Mouse (Mus musculus) limb, embryonic 11.5 days (tissue): ENCODE data around the gene Gm10577. TPM values are rescaled to one million over a fixed set of nuclear protein-coding genes. Genes with fewer than 3 reads are reported as not detected.

Source experiments
- ATAC-seq: fragments of 200-750 bp; cut with Nextera tagmentation; 2 replicates; pipeline ENCODE4 v1.8.0; 2017; ENCODE audit warnings: low read depth; ENCODE audit not compliant: insufficient number of reproducible peaks, low FRiP score, low TSS enrichment
- DNase-seq: peaks from one replicate; pipeline ENCODE4 v3.0.0-alpha.2; 2015; ENCODE audit warnings: low spot score
- H3K27ac ChIP-seq: fragments of 300-500 bp; sonication (generic); replicated peaks from 2 replicates; pipeline ENCODE4 v1.5.1; 2014; ENCODE audit warnings: low read depth, mild to moderate bottlenecking, low read length
- H3K27me3 ChIP-seq: fragments of 300-500 bp; sonication (generic); 2 replicates; pipeline ENCODE4 v1.6.1; 2014; ENCODE audit warnings: mild to moderate bottlenecking, low read length, mixed read lengths; ENCODE audit not compliant: control insufficient read depth, insufficient read depth
- H3K36me3 ChIP-seq: fragments of 300-500 bp; sonication (generic); 2 replicates; pipeline ENCODE4 v1.6.1; 2014; ENCODE audit warnings: mild to moderate bottlenecking, low read length, moderate library complexity, mixed read lengths; ENCODE audit not compliant: control insufficient read depth, insufficient read depth
- H3K4me1 ChIP-seq: fragments of 300-500 bp; sonication (generic); 2 replicates; pipeline ENCODE4 v1.6.1; 2014; ENCODE audit warnings: low read length, mixed read lengths; ENCODE audit not compliant: control insufficient read depth, insufficient read depth
- H3K4me2 ChIP-seq: fragments of 300-500 bp; sonication (generic); 2 replicates; pipeline ENCODE4 v1.6.1; 2014; ENCODE audit warnings: low read depth, mild to moderate bottlenecking, moderate library complexity; ENCODE audit not compliant: severe bottlenecking
- H3K4me3 ChIP-seq: fragments of 300-500 bp; sonication (generic); 2 replicates; pipeline ENCODE4 v1.5.1; 2014; ENCODE audit warnings: low read depth, low read length
- H3K9ac ChIP-seq: fragments of 300-500 bp; sonication (generic); 2 replicates; pipeline ENCODE4 v1.6.1; 2014; ENCODE audit warnings: mild to moderate bottlenecking, low read length
- H3K9me3 ChIP-seq: fragments of 300-500 bp; sonication (generic); 2 replicates; pipeline ENCODE4 v1.6.1; 2016; ENCODE audit warnings: low read length; ENCODE audit not compliant: control insufficient read depth
- WGBS: fragments of 180-500 bp; shearing (Covaris S2); extraction: QIAGEN DNeasy Blood & Tissue Kit; methylation state at CpG from one replicate; pipeline ENCODE4 v1.1.7; 2014; 5-methylcytosine and 5-hydroxymethylcytosine counted together
- polyA plus RNA-seq: library from polyadenylated mRNA; unstranded; fragments of >200 nt; fragmentation: Nextera tagmentation; extraction: Ambion mirVana; gene quantifications from 2 replicates; pipeline ENCODE4 v1.2.1, GENCODE M21; 2014

Gene Gm10577
- polyA plus RNA-seq, 1 experiment from 2014 or later = not detected

DNA sequence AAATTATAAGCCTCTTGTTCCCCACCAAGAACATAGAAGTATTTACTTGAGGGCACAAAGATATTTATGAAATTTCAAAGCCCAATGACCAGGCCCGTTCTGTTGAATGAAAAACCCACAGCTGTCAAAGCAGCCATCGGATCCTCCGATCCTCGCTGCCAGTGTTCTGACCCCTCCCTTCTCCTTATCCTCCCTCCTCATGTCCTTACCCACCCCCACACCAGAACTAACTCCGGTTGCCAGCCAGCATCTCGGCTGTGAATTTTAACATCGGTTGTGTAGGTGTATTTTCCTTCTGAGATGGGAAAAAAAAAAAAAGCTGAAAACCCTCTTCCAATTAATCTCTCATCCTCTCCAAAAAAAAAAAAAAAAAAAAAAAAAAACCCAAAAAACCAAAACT, 16.7 kb upstream of the Gm10577 start:
- 79% methylated on average over 7 of the region's 7 CpGs for WGBS
- no peak overlapping the region for H3K4me3 ChIP-seq
- no peaks in the 10 kb centered on the region for H3K27me3 ChIP-seq
- H3K4me2 ChIP-seq = no peak overlapping the region
- no peaks in the 10 kb centered on the region for H3K4me1 ChIP-seq
- no peak overlapping the region for H3K9ac ChIP-seq
- ATAC-seq = no peak
- no peaks in the 10 kb centered on the region for H3K9me3 ChIP-seq
- H3K27ac ChIP-seq = no peak overlapping the region
- DNase-seq = no peak
- no peaks in the 10 kb centered on the region for H3K36me3 ChIP-seq

DNA sequence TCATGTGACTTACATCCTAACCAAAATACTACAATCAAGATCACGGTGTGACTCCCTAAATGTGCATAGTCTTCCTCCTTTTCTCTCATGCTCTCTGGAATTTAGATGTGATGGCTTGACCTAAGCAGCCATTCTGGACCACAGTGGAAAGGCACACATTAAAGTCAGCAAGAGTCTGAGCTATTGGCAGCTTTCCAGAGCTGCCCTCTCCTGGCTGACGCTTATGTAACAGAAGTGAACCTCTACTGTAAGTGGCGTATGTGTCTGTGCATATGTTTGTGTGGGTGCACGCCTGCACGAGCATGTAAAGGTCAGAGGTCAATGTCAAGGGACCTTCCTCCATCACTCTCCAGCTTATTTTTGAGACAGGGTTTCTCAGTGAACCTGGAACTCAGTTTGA, 14.6 kb upstream of the Gm10577 start:
- Histone ChIP-seq H3K27ac (no peak overlapping the region), H3K9me3 (no peaks in the 10 kb centered on the region), H3K36me3 (no peaks in the 10 kb centered on the region), H3K4me1 (no peaks in the 10 kb centered on the region), H3K4me3 (no peak overlapping the region), H3K4me2 (no peak overlapping the region), H3K27me3 (no peaks in the 10 kb centered on the region), H3K9ac (no peak overlapping the region)
- WGBS = 83% methylated on average over 5 of the region's 5 CpGs
- ATAC-seq = no peak
- DNase-seq = no peak

DNA sequence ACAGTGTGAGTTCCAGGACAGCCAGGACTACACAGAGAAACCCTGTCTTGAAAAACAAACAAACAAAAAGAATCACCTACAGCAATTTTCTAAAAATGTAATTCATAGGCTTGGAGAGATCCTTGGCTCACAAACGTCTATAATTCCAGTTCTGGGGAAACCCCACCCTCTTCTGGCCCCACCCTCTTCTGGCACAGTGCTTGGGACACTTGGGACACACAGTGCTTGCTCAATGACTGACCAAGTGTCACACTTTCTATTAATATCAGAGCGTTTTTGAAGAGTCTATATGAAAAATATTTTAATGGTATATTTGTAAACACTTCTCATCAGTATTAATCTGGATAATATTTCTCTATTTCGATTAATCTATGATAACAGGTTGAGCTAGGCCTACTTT, 12.6 kb upstream of the Gm10577 start:
- Histone ChIP-seq H3K9ac (no peak overlapping the region), H3K27ac (no peak overlapping the region), H3K4me1 (no peaks in the 10 kb centered on the region), H3K9me3 (no peaks in the 10 kb centered on the region), H3K36me3 (no peaks in the 10 kb centered on the region), H3K4me3 (no peak overlapping the region), H3K27me3 (no peaks in the 10 kb centered on the region), H3K4me2 (no peak overlapping the region)
- DNase-seq (no peak), ATAC-seq (no peak)
- WGBS = 76% methylated on average over 3 of the region's 3 CpGs

DNA sequence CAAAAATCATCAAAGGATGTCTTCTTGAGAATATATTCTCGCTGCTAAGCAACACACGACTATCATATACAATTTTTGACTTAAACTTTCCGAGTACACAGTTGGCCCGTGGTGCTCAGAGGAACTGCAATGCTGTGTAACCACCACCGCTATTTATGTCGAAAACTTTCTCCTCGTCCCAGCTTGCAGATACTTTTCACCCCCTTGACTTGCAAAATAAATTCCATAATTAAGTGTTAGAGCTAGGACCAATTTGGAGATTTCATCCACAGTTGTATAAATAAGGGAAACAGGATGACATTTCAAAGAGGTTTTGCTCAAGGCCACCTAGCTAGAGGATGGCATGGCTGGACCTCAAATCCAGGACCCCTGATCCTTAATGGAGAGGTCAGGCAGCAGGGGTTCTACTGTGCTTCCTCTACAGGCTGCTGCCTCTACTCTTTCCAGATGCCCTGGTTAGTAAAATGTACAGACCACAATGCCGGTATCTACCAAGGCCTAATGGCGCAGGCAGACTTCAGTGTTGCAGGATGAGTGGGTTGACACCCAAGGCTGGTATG, 7.4 kb upstream of the Gm10577 start:
- DNase-seq = no peak
- 92% methylated on average over 9 of the region's 9 CpGs for WGBS
- no peaks in the 10 kb centered on the region for H3K9me3 ChIP-seq
- no peak for ATAC-seq
- H3K36me3 ChIP-seq = no peaks in the 10 kb centered on the region
- H3K4me3 ChIP-seq = no peak overlapping the region
- no peaks in the 10 kb centered on the region for H3K27me3 ChIP-seq
- no peak overlapping the region for H3K4me2 ChIP-seq
- no peak overlapping the region for H3K9ac ChIP-seq
- H3K4me1 ChIP-seq = no peaks in the 10 kb centered on the region
- no peak overlapping the region for H3K27ac ChIP-seq

DNA sequence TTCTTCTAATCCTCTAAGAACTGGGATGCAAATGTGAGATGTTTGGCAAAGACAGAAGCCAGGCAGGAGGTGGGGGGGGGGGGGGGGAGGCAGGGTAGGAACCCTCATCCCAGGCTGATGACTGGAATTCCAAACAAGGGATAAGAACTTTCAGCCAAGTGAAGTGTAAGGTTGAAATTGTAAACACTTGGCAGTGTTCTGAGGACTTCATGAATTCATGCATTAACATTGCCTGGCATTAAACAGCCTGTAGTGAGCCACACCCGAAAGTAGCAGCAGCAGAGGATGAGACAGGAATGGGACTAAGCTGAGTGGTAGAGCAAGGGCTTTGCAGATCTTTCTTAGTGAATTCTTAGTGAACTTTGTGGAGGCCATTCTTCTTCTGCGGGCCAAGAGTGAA, 6.5 kb upstream of the Gm10577 start:
- WGBS = 78% methylated on average over 2 of the region's 2 CpGs
- no peak overlapping the region for H3K27ac ChIP-seq
- ATAC-seq (no peak), DNase-seq (no peak)
- no peak overlapping the region for H3K4me2 ChIP-seq
- H3K9me3 ChIP-seq = no peaks in the 10 kb centered on the region
- H3K4me1 ChIP-seq = no peaks in the 10 kb centered on the region
- H3K4me3 ChIP-seq = no peak overlapping the region
- no peak overlapping the region for H3K9ac ChIP-seq
- no peaks in the 10 kb centered on the region for H3K27me3 ChIP-seq
- H3K36me3 ChIP-seq = no peaks in the 10 kb centered on the region

DNA sequence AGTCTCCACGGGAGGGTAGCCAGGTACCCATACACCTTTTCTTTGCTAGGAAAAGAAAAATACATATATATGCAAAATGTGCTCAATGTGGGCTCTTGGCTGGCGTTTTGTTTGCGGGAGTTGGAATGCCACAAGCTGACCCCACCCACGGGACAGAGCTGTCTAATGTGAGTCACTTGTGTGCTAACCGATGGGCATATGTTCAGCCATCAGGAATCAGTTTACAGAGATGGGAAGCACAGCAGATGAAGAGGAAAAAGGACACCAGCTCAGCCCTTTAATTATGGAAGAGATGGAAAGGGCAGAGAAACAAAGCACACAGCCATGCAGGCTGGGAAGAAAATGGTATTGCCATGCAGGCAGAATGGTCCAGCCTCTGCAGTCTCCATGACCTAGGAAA, 6.1 kb upstream of the Gm10577 start:
- H3K4me3 ChIP-seq = no peak overlapping the region
- no peak overlapping the region for H3K27ac ChIP-seq
- H3K9me3 ChIP-seq = no peaks in the 10 kb centered on the region
- DNase-seq (no peak), ATAC-seq (no peak)
- no peaks in the 10 kb centered on the region for H3K4me1 ChIP-seq
- no peaks in the 10 kb centered on the region for H3K27me3 ChIP-seq
- no peak overlapping the region for H3K9ac ChIP-seq
- H3K36me3 ChIP-seq = no peaks in the 10 kb centered on the region
- no peak overlapping the region for H3K4me2 ChIP-seq
- 83% methylated on average over 5 of the region's 5 CpGs for WGBS

DNA sequence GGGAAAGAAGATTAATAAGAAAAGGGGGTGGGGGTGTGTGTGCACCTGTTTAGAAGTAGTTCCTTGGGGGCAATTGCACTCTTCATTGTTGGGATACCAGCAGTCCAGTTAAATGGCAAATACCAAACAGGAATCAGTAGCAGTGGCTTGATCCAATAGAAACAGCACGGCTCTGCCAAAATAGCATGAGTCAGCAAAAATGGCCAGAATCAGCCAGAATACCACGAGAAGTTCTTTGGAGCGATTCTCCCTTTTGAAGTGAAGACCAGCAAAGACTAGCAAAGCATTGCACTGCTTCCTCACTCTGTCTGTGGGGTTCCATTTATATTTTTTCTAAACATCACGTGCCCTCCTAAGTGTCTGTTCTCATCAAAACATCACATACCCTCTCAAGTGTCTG, 2.7 kb downstream of the Gm10577 start:
- no peak overlapping the region for H3K4me3 ChIP-seq
- ATAC-seq (no peak), DNase-seq (no peak)
- H3K27me3 ChIP-seq = no peaks in the 10 kb centered on the region
- no peaks in the 10 kb centered on the region for H3K9me3 ChIP-seq
- no peak overlapping the region for H3K9ac ChIP-seq
- 94% methylated on average over 4 of the region's 4 CpGs for WGBS
- no peaks in the 10 kb centered on the region for H3K4me1 ChIP-seq
- H3K27ac ChIP-seq = no peak overlapping the region
- no peaks in the 10 kb centered on the region for H3K36me3 ChIP-seq
- H3K4me2 ChIP-seq = no peak overlapping the region

DNA sequence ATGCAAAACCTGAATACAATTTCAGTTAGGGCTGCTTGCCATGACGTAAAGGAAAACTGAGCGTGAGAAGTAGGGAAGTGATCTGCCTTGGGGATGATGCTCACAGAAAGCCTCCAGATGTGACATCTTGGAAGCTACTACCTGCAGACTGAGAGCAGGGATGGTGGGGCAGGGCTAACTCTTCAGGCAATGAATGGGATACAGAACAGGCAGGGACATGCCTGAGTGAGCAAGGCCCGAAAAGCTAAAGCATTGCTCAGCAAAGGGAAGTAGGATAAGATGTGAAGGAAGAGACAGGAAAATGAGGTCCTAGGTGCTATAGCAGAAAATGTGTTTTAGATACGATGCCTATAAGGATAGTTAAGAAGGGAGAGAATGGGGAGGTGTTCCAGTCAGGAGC, 11.4 kb downstream of the Gm10577 start:
- H3K27me3 ChIP-seq = no peaks in the 10 kb centered on the region
- ATAC-seq (no peak), DNase-seq (no peak)
- H3K9ac ChIP-seq = no peak overlapping the region
- H3K4me2 ChIP-seq = no peak overlapping the region
- H3K27ac ChIP-seq = no peak overlapping the region
- peaks cover 2% of the 10 kb centered on the region; the same call in 1 of the 2 replicates for H3K36me3 ChIP-seq
- H3K9me3 ChIP-seq = no peaks in the 10 kb centered on the region
- H3K4me1 ChIP-seq = no peaks in the 10 kb centered on the region
- 92% methylated on average over 4 of the region's 4 CpGs for WGBS
- no peak overlapping the region for H3K4me3 ChIP-seq

DNA sequence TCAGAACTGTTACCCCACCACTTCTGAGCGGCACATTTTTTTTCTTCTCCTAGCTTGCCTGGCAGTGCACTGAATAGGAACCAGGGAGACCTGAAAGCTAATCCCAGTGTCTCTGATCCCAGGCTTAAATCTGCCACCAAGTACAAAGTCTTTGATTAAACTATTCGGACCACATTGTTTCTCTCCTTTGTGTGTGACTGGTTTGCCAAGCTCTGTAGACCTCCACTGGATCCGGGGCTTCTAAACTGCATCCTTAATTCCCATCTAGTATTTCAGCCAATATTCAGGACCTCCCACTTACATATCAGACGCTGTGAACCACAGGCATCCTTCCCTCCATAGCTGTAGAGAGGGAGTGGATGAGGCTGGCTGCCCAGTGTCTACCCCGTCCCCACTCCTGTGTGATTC, 12.1 kb downstream of the Gm10577 start:
- Histone ChIP-seq H3K4me3 (no peak overlapping the region), H3K9me3 (no peaks in the 10 kb centered on the region), H3K9ac (no peak overlapping the region), H3K4me2 (no peak overlapping the region), H3K36me3 (peaks cover 2% of the 10 kb centered on the region; the same call in 1 of the 2 replicates), H3K4me1 (no peaks in the 10 kb centered on the region), H3K27ac (no peak overlapping the region), H3K27me3 (no peaks in the 10 kb centered on the region)
- 86% methylated on average over 5 of the region's 5 CpGs for WGBS
- ATAC-seq = no peak
- DNase-seq = no peak
